Mouse (Mus musculus) thymus, postnatal 10 days (tissue): ENCODE measurements at regions not wholly inside any gene's neighbourhood (a gene's known extent, or its start where the extent isn't known, plus 50 kb on each side); places are given as distances from the start of the nearest gene placed in this dataset.
"Not testable (repeated sequence)": the region's sequence is repeated elsewhere in the genome, so short reads cannot be mapped to it uniquely, and the experiment has no call there.

ENCODE experiments used
- DNase-seq, 2 experiments: peaks; one replicate each; pipeline ENCODE4 v3.0.0; 2021; ENCODE audit warnings: low spot score in 2 of 2

GRCm38 (mm10) chr11:27105920-27106319 lies 512.1 kb upstream of the Vrk2 start:
- no peak for DNase-seq

DNA sequence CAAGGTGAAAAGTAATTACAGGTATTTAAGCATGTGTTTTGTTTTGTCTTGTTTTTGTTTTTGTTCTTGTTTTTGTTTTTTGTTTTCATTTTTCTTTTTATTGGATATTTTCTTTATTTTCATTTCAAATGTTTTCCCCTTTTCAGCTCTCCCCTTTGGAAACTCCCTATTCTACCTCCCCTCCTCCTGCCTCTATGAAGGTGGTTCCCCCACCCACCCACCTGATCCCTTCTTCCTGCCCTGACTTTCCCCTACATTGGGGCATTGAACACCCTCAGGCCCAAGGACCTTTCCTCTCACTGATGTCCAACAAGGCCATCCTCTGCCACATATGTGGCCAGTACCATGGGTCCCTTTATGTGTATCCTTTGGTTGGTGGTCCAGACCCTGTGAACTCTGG lies 509.1 kb upstream of the Vrk2 start:
- DNase-seq = no peak

DNA sequence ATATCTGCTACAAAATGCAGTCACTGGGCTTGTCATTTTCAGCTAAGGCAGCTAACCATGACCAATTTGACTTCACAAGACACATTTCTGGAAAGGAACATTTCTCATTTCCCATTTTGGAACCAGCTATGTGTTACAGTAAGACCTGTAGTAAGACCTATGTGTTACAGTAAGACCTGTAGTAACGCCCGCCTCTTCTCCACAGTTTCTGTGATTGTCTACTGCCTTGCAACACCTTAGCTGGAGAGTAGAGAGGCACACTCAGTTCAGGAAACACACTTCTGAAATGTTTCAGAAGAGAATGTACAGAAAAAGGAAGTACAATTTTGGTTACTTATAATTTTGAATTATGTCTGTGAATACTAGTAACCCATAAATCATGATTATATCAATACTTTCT lies 508.2 kb upstream of the Vrk2 start:
- no peak for DNase-seq

GRCm38 (mm10) chr11:27096615-27097014 lies 502.8 kb upstream of the Vrk2 start:
- no peak for DNase-seq

GRCm38 (mm10) chr11:27095460-27095859 lies 501.7 kb upstream of the Vrk2 start:
- DNase-seq = not testable (repeated sequence)

DNA sequence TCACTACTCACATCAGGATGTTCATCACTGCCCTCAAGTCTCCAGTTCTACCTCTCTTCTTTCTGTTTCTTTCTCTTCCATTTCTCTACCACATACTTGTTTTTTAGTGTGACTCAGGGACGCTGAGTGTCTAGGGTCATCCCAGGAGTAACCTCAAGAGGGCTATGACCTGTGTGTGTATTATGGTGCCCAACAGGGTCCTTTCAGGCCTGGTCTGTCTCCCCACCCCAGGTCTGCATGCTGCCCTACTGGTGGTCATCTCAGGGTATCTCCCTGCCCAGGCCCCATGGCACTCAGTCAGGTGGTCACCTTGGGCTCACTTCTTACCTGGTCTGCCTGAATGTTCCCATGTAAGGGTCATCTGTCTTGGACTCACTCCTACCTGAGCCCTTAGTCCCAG lies 492.7 kb upstream of the Vrk2 start:
- DNase-seq = no peak

- DNase-seq = no peak
Observed at GRCm38 (mm10) chr11:27081188-27081587, 487.4 kb upstream of the Vrk2 start.

DNA sequence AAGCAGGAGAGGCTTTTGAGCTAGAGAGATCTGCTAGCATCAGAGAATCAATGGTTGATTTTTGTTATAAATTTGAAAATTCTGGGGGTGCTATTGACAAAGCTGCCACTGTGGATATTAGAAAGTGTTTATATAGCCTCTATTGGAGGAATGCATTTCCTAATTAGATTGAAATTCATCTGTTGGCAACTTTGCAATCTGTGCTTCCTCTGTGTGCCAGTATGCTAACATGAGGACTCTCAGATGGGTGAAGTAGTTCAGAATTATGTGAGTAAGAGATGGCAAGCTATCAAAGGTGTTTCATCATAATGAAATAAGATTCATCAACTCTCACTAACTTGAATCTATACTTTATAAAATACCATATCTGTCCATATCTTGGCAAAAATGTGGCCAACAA lies 476.6 kb upstream of the Vrk2 start:
- no peak for DNase-seq

DNA sequence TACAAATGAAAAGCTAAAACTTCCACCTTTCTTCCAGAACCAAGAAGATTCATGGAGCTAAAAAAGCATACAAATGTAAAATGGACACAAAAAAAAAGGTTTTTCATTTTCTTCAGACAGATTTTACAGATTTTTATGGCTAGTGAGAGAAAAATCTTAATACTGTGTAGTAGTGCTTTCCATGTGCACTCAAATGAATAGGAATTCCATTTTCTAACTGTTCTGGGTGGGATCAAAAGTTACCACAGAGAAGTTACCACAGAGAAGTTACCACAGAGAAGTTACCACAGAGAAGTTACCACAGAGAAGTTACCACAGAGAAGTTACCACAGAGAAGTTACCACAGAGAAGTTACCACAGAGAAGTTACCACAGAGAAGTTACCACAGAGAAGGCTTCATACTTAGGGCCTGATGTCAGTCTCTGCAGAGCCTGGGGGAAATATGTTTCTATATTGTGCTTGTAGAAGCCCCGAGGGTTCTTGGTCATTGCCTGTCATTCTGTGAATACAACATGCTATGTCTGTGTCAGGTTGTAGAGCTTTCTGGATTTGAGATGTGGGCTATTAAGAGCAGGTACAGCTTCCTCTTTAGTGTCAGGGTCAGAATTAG lies 433.5 kb upstream of the Vrk2 start:
- no peak for DNase-seq

DNA sequence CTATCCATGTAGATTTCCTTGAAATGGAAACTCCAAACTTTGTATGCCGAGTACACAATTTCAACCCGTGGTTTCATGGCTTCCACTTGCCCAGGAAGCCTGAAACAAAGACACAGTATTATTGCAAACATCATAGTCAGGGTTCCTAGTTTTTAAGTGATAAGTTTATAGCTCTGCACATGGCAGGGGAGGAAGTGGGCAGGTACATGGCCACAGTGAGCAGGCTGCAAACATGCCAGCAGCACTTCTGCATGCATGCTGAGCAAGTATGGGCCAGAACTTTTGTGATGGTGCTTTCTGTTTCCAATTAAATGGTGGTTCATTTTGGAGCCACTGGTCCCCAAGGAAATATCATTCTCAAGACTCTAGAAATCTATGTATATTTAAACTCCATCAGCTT lies 431.7 kb upstream of the Vrk2 start:
- DNase-seq = no peak

GRCm38 (mm10) chr11:26996292-26997099 lies 402.7 kb upstream of the Vrk2 start:
- no peak for DNase-seq

GRCm38 (mm10) chr11:26981216-26981615 lies 387.4 kb upstream of the Vrk2 start:
- no peak for DNase-seq

- no peak for DNase-seq
Observed at GRCm38 (mm10) chr11:26972533-26973081, 378.8 kb upstream of the Vrk2 start.

DNA sequence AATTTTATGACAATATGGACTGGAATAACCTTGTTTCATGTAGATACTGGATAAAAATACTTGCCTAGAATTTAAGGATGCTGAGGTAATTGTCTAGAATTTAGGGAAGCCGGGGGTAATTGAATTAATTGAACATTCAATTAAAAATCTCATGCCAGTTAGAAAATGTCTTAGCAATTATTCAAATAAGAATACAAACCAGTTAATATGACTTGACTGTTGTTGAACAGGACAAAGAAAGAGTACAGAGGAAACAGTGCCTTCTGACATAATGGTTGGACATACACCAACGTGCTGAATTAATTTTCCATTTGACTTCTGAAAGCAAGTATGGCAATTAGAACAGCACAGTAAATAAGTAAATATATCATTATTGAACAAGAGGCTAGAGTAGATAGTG lies 377.4 kb upstream of the Vrk2 start:
- no peak for DNase-seq

DNA sequence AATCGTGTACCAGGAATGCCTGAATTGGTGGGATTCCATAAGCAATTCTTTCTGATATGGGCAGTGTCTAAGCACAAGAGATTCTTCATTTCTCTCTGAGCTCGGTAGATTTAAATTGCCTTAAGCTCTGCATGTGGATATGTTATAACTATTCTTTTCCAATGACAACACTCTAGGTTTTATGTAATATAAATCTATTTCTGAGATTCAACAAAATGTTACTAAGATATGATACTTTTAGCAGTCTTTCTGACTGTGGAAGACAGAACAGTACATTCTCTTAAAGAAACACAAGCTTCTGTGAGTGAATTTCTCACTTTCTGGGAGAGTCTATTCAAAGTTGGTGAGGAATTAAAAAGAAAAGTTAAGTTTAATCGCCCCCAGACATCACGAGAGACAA lies 373.6 kb upstream of the Vrk2 start:
- no peak for DNase-seq

GRCm38 (mm10) chr11:26962928-26963667 lies 369.3 kb upstream of the Vrk2 start:
- no peak for DNase-seq

GRCm38 (mm10) chr11:26962040-26962927 lies 368.5 kb upstream of the Vrk2 start:
- no peak for DNase-seq

DNA sequence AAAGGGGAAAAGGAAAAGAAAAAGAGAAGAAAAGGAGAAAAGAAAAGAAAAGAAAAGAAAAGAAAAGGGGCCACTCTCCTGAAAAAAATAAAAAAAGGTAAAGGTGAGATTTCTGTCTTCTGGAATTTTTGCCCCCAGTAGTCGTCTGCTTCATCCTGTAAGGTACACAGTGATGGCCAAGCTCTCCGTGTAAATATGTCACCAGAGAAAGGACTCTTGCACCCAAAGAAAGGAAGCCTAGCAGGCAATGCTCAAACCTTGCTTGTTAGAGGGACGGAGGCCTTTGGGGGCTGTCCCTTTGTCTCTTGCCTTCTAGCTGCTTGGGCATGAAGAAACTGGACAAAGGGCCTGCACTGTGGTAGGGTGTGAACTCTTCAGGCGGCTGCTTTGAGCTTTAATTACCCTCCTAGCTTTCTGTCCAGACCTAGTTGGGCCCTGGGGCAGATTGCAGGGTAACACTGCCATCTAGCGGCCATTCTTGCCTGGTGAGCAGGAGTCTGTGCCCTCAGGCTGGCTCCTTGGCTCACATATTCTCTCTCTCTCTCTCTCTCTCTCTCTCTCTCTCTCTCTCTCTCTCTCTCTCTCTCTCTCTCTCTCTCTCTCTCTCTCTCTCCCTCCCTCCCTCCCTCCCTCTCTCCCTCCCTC lies 367.7 kb upstream of the Vrk2 start:
- peak; percentile 11 to 67 for DNase-seq

- no peak for DNase-seq
Observed at GRCm38 (mm10) chr11:26956153-26956552, 362.4 kb upstream of the Vrk2 start.

DNA sequence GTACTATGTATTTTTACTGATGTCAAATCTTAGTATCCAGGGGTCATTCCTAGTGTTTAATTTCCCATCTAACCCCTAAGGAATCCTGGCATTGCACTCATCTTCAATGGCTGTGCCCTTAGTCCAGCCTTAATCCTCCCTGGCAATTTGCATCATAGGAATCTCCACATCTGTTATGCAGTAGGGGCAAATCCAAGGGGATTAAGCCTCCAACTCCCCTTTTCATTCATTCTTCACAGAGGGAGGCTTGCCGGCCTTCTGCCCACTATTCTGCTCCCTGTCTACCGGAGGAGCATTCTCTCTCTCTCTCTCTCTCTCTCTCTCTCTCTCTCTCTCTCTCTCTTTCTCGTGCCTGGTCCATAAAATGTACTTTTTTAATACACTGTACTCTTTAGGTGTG lies 338.0 kb upstream of the Vrk2 start:
- no peak for DNase-seq

DNA sequence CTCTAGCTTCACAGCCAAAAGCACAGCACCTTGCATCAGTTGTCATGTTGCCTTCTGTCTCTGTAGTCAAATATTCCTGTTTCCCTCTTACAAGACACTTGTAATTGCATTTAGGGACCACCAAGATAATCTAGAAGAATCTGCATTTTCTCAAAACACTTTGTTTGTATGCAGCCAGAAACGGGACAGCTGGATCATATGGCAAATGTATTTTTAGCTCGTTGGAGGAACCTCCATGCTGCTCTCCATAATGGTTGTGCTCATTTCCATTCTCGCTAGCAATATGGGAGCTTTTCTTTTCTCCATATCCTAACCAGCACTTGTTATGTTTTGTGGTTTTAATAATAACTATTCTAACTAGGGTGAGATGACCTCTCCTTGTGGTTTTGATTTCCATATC lies 313.3 kb upstream of the Vrk2 start:
- no peak for DNase-seq
